Mouse (Mus musculus) heart, adult 2 months (tissue): ENCODE measurements around the gene Phactr2. TPM values are rescaled to one million over a fixed set of nuclear protein-coding genes. Genes with fewer than 3 reads are reported as not detected.
A peak's percentile ranks its signal among the peaks of the same experiment; 100 is the strongest.
"Not testable (repeated sequence)": the region's sequence is repeated elsewhere in the genome, so short reads cannot be mapped to it uniquely, and the experiment has no call there.

Source experiments
- DNase-seq, 2 experiments: peaks; one replicate each; pipeline ENCODE4 v3.0.0; 2021
- H3K27ac ChIP-seq: fragments of 200-600 bp; 2 replicates; pipeline ENCODE4 v1.8.1; 2022
- H3K27me3 ChIP-seq: fragments of 200-500 bp; 2 replicates; pipeline ENCODE4 v1.6.1; 2012; ENCODE audit warnings: mild to moderate bottlenecking, low read length, inconsistent platforms, mixed read lengths; ENCODE audit not compliant: control insufficient read depth, insufficient read depth
- H3K36me3 ChIP-seq: fragments of 200-500 bp; 2 replicates; pipeline ENCODE4 v1.6.1; 2012; ENCODE audit warnings: low read length, inconsistent platforms; ENCODE audit not compliant: control insufficient read depth, insufficient read depth
- H3K4me1 ChIP-seq: fragments of 200-500 bp; 2 replicates; pipeline ENCODE4 v1.6.1; 2011; ENCODE audit warnings: low read length; ENCODE audit not compliant: control insufficient read depth, insufficient read depth
- H3K4me3 ChIP-seq: fragments of 200-600 bp; 2 replicates; pipeline ENCODE4 v1.8.1; 2022
- H3K79me2 ChIP-seq: fragments of 200-500 bp; replicated peaks from 2 replicates; pipeline ENCODE4 v1.6.1; 2012; ENCODE audit warnings: mild to moderate bottlenecking, inconsistent platforms, low read length, moderate library complexity, mixed read lengths; ENCODE audit not compliant: control insufficient read depth, insufficient read depth
- H3K9ac ChIP-seq: fragments of 200-500 bp; 2 replicates; pipeline ENCODE4 v1.6.1; 2012; ENCODE audit warnings: low read depth, mild to moderate bottlenecking, control low read depth, inconsistent platforms, low read length, mixed read lengths
- CTCF ChIP-seq: fragments of 200-600 bp; IDR thresholded peaks from 2 replicates; pipeline ENCODE4 v1.8.1; 2022; ENCODE audit warnings: antibody characterized with exemption, mild to moderate bottlenecking, moderate library complexity
- EP300 ChIP-seq: fragments of 200-500 bp; IDR thresholded peaks from 2 replicates; pipeline ENCODE4 v1.6.1; 2011; ENCODE audit warnings: low read depth, low read length, control low read depth; ENCODE audit not compliant: insufficient read depth
- POLR2A ChIP-seq: fragments of 200-500 bp; IDR thresholded peaks from 2 replicates; pipeline ENCODE4 v1.6.1; 2011; ENCODE audit warnings: mild to moderate bottlenecking, low read depth, low read length, control low read depth; ENCODE audit not compliant: insufficient read depth
- WGBS: fragments of 180-500 bp; shearing (Covaris S2); methylation state at CpG from one replicate; pipeline ENCODE4 v1.1.7; 2018; 5-methylcytosine and 5-hydroxymethylcytosine counted together
- intact Hi-C: fragments of 180-260 bp; cut with DNase I; formaldehyde crosslinking; loops from one replicate; pipeline ENCODE4 v1.15.1; 2025
- polyA plus RNA-seq: library from polyadenylated mRNA; depleted of rRNA; stranded (reverse); fragments of >200 nt; gene quantifications from 2 replicates; pipeline ENCODE4 v1.2.3, GENCODE M21; 2012
- total RNA-seq, 2 experiments: library from RNA; stranded (reverse); gene quantifications; 2 replicates each; pipeline ENCODE4 v1.2.3; 2021

Gene Phactr2
- total and polyA plus RNA-seq, 3 experiments = 15.2 to 49.3 (median 47.7) TPM

DNA sequence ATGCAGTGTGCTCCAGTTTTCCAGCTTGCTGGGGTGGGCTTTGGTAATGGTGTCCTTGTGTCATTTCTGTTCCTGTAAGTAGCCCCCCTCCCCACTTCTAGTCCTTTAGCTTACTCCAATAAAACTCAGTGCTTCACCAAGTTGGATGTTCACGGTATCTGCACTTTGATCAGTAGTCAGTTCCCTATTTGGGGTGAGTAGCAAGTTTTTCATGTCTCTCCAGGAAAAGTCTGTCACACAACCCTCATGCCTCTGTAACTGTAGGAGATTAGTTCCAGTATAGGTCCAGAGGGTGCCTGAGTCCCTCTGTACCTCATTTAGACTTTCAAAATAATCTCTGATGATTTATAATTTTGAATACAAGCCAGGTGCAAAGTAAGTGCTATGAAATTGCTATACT is 275.0 kb downstream of the Phactr2 start:
- intact Hi-C loops = no loop called here
- Histone ChIP-seq H3K4me1 (no peaks in the 10 kb centered on the region), H3K79me2 (no peaks in the 10 kb centered on the region), H3K4me3 (no peak overlapping the region), H3K9ac (no peak overlapping the region), H3K36me3 (no peaks in the 10 kb centered on the region), H3K27me3 (no peaks in the 10 kb centered on the region), H3K27ac (no peak overlapping the region)
- TF ChIP-seq CTCF = no peak
- TF ChIP-seq EP300 = no peak
- TF ChIP-seq POLR2A = no peak
- no peak for DNase-seq
- 92% methylated on average over 1 of the region's 1 CpGs for WGBS

DNA sequence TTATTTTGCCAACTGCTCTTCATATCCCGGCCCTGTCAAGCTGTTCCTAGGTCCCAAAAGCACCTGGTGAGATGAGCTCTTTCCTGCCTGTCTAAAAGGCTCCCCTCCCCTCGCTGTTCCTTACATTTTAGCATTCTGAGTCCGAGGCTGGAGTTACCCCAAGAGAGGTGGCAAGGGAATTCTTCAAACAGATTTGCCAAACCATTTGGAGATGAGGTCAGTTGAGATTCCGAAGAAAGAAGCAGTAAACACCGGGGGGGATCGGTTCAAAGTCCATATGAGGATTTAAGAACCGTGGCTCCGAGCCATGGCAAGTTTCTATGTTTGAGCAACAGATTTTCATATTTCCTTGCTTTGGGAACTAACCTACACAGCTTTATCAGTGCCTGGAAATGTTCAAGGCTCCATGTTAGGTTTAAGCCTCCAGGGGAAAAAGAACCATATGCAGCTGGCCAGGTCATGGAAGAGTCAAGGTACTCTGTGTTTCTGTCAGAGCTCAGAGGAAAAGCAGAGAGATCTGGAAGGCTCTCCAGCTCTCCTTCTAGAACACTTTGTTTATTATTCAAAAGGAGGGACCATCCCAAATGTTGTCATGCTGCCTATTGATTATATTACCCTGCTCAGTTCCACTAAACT is 277.2 kb downstream of the Phactr2 start:
- intact Hi-C loops = no loop called here
- no peaks in the 10 kb centered on the region; the same call in 1 of the 2 replicates for H3K4me1 ChIP-seq

DNA sequence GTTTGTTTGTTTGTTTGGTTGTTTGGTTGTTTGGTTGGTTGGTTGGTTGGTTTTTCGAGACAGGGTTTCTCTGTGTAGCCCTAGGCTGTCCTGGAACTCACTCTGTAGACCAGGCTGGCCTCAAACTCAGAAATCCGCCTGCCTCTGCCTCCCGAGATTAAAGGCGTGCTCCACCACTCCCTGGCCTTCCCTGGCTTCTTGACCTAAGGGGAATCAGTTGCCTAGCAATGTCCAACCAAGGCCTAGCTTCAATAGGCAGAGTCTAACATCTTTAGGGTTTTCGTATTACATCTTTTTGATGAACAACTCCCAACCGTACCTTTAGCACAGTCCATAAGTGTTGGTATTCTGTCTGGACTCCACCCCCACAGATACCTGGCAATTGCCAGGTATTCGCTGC is 280.7 kb downstream of the Phactr2 start:
- H3K9ac ChIP-seq, H3K27ac ChIP-seq, H3K4me1 ChIP-seq, DNase-seq, H3K36me3 ChIP-seq, H3K27me3 ChIP-seq, H3K79me2 ChIP-seq: not testable (repeated sequence)
- intact Hi-C loops = loop anchor here (5.0 kb wide), 2 partner anchors 134 to 186 kb away; partner anchors contain the start of gene Sf3b5
- 91% methylated on average over 7 of the region's 7 CpGs for WGBS
- peak overlapping the region; percentile 81; the same call in 1 of the 2 replicates for H3K4me3 ChIP-seq

More for the DNA sequence above, 277.2 kb downstream of the Phactr2 start:
- WGBS = 66% methylated on average over 8 of the region's 8 CpGs
- Histone ChIP-seq H3K79me2 (no peaks in the 10 kb centered on the region), H3K9ac (no peak overlapping the region), H3K27me3 (no peaks in the 10 kb centered on the region), H3K36me3 (no peaks in the 10 kb centered on the region), H3K27ac (no peak overlapping the region), H3K4me3 (no peak overlapping the region)
- no peak for DNase-seq
- no peak for TF ChIP-seq POLR2A
- TF ChIP-seq EP300 = no peak
- no peak for TF ChIP-seq CTCF

DNA sequence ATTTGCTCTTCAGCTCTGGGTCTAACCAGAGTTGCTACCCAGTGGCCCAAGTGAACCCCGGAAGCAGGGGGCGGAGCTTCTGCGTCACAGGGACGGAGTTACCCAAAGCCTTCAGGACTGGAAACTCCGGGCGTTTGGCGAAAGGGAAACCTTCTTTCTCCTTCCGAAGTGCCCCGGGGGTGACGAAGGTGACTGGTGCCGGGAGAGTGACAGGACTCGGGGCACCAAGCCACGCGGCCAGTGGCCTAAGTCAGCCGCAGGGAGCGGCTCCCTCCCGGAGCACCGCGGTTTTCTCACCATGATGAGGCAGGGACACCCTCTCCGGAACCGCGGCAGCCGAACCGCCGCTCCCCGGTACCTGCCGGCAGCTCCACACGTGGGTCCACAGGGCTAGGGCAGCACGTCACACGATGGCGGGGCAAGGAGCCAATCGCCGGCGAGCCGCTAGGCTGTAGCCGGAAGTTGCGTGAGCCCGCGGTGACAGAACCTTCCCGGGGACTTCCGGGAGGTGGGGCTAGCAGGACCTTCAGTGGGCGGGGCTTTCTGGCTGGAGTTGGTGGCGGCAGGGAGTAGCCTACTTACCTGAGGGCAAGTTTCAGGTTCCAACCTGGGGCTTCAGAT is 281.4 kb downstream of the Phactr2 start, which contains the start of gene Ltv1:
Gene Ltv1, minus strand, starts transcription at position 438 of the 621 bp plus-strand sequence.
- intact Hi-C loops = loop anchor here (5.0 kb wide), 2 partner anchors 134 to 186 kb away; partner anchors contain the start of gene Sf3b5
- H3K4me1 ChIP-seq = no peaks in the 10 kb centered on the region; the same call in 1 of the 2 replicates
- no peaks in the 10 kb centered on the region for H3K36me3 ChIP-seq
- peak within 1 kb of the TSS; percentile 87 for H3K9ac ChIP-seq
- DNase-seq = peak; percentile 95 to 96
- no peaks in the 10 kb centered on the region for H3K79me2 ChIP-seq
- no peak; the same call in 1 of the 2 replicates for TF ChIP-seq POLR2A
- no peak for TF ChIP-seq CTCF
- TF ChIP-seq EP300 = no peak
- peak within 1 kb of the TSS; percentile 81 for H3K4me3 ChIP-seq
- no peaks in the 10 kb centered on the region for H3K27me3 ChIP-seq
- peak within 1 kb of the TSS; percentile 85 for H3K27ac ChIP-seq
- under 1% methylated on average over 43 of the region's 43 CpGs for whole genome bisulfite sequencing

DNA sequence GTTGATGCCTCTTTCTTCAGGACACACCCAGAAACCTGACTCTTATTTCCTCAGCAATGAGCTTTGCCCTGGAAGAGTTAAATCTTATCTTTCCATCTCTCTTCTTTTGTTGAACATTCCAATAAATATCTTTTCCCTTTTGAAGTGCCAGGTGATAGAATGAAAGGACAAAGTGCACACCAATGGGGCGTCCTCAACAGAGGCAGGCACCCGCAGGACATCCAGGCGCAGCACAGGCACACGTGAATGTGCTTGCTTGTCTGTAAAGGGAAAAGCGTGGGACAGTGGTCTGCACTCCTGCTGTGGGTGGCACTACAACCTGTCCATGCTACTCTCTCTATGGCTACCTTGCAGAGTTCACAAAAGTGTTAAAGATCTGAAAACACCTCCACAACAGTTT is 284.3 kb downstream of the Phactr2 start:
- TF ChIP-seq POLR2A (no peak), EP300 (no peak), CTCF (no peak)
- Histone ChIP-seq H3K9ac (no peak overlapping the region), H3K4me3 (no peak overlapping the region), H3K27ac (no peak overlapping the region), H3K79me2 (no peaks in the 10 kb centered on the region), H3K27me3 (no peaks in the 10 kb centered on the region), H3K4me1 (no peaks in the 10 kb centered on the region; the same call in 1 of the 2 replicates), H3K36me3 (no peaks in the 10 kb centered on the region)
- intact Hi-C loops = loop anchor here (5.0 kb wide), 2 partner anchors 137 to 183 kb away; partner anchors contain the start of gene Sf3b5
- no peak for DNase-seq
- 89% methylated on average over 5 of the region's 5 CpGs for WGBS

DNA sequence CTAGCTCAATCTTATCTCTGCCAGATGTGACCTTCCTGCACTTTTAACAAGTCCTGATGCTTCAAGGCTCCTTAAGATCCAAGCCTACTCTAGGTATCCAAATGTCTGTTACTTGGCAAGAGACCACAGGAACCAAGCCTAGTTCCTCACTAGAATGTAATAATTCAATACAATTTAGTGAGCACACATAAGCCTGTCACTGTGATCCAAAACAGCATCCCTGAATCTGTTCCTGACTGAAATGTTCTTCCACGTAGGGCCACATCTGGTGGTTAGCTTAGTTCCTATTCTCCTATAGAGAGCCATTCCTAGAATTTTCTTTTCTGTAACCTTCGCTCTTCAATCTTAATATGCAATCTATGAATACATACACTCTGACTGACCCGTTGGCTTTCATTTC is 287.5 kb downstream of the Phactr2 start:
- H3K79me2 ChIP-seq = no peaks in the 10 kb centered on the region
- DNase-seq = no peak
- no peaks in the 10 kb centered on the region; the same call in 1 of the 2 replicates for H3K4me1 ChIP-seq
- no peaks in the 10 kb centered on the region for H3K27me3 ChIP-seq
- 68% methylated on average over 3 of the region's 3 CpGs for WGBS
- H3K27ac ChIP-seq = no peak overlapping the region
- intact Hi-C loops = no loop called here
- TF ChIP-seq POLR2A = no peak
- no peak for TF ChIP-seq EP300
- TF ChIP-seq CTCF = no peak
- no peak overlapping the region for H3K4me3 ChIP-seq
- peaks cover 3% of the 10 kb centered on the region; the same call in 1 of the 2 replicates for H3K36me3 ChIP-seq
- H3K9ac ChIP-seq = no peak overlapping the region
